Mouse (Mus musculus): ENCODE data around the gene Cadm2. TPM values are rescaled to one million over a fixed set of nuclear protein-coding genes. Genes with fewer than 3 reads are reported as not detected.

The Cadm2 gene
- polyA plus RNA-seq, 1 experiment: not detected

GRCm38 (mm10) chr16:66793067-66793466 is 827.6 kb downstream of the Cadm2 start:
- TF ChIP-seq MYOD1 (IDR thresholded peaks at IDR 0.05; ENCODE audit: control insufficient read depth, insufficient read length, low read depth): no peak
- no peak for TF ChIP-seq CEBPB (IDR thresholded peaks at IDR 0.05; ENCODE audit: low read depth)
- TF ChIP-seq MYOG (IDR thresholded peaks at IDR 0.05; ENCODE audit: control insufficient read depth, extremely low read depth, insufficient read length): no peak
- no peak for TF ChIP-seq USF1 (IDR thresholded peaks at IDR 0.05; ENCODE audit: low read depth)
- TF ChIP-seq MAX (IDR thresholded peaks at IDR 0.05): no peak
- no peak overlapping the region for H3K4me3 ChIP-seq (ENCODE audit: insufficient read depth, poor library complexity, severe bottlenecking)
- no peaks in the 10 kb centered on the region for H3K79me3 ChIP-seq (ENCODE audit: low read depth)
- H3ac ChIP-seq (ENCODE audit: control insufficient read depth, insufficient read length, low read depth): no peak overlapping the region
- no peaks in the 10 kb centered on the region for H3K27me3 ChIP-seq (ENCODE audit: control insufficient read depth, insufficient read depth, insufficient read length)
- H3K79me2 ChIP-seq (ENCODE audit: control insufficient read depth, insufficient read depth): no peaks in the 10 kb centered on the region
- no peaks in the 10 kb centered on the region for H3K36me3 ChIP-seq (ENCODE audit: control insufficient read depth, insufficient read depth)

- H3K79me3 ChIP-seq (ENCODE audit: low read depth): no peaks in the 10 kb centered on the region
- H3ac ChIP-seq (ENCODE audit: control insufficient read depth, insufficient read length, low read depth): no peak overlapping the region
- H3K27me3 ChIP-seq (ENCODE audit: control insufficient read depth, insufficient read depth, insufficient read length): no peaks in the 10 kb centered on the region
- H3K36me3 ChIP-seq (ENCODE audit: control insufficient read depth, insufficient read depth): no peaks in the 10 kb centered on the region
- no peaks in the 10 kb centered on the region for H3K79me2 ChIP-seq (ENCODE audit: control insufficient read depth, insufficient read depth)
- H3K4me3 ChIP-seq (ENCODE audit: insufficient read depth, poor library complexity, severe bottlenecking): no peak overlapping the region
- no peak for TF ChIP-seq CTCF (IDR thresholded peaks at IDR 0.05; ENCODE audit: control insufficient read depth, insufficient read depth, insufficient read length)
- TF ChIP-seq MAX (IDR thresholded peaks at IDR 0.05): no peak
- TF ChIP-seq CEBPB (IDR thresholded peaks at IDR 0.05; ENCODE audit: low read depth): no peak
- TF ChIP-seq USF1 (IDR thresholded peaks at IDR 0.05; ENCODE audit: low read depth): no peak
- TF ChIP-seq FOSL1 (IDR thresholded peaks at IDR 0.05; ENCODE audit: insufficient read depth, low read length, poor library complexity, severe bottlenecking): no peak
- no peak for TF ChIP-seq MYOD1 (IDR thresholded peaks at IDR 0.05; ENCODE audit: control insufficient read depth, insufficient read length, low read depth)
- no peak for TF ChIP-seq MYOG (IDR thresholded peaks at IDR 0.05; ENCODE audit: control insufficient read depth, extremely low read depth, insufficient read length)
These were observed 848.8 kb downstream of the Cadm2 start for GRCm38 (mm10) chr16:66771883-66772282.

- Histone ChIP-seq H3K79me3 (ENCODE audit: low read depth) (no peaks in the 10 kb centered on the region), H3K4me3 (ENCODE audit: insufficient read depth, poor library complexity, severe bottlenecking) (no peak overlapping the region), H3K36me3 (ENCODE audit: control insufficient read depth, insufficient read depth) (no peaks in the 10 kb centered on the region), H3K27me3 (ENCODE audit: control insufficient read depth, insufficient read depth, insufficient read length) (no peaks in the 10 kb centered on the region), H3K79me2 (ENCODE audit: control insufficient read depth, insufficient read depth) (no peaks in the 10 kb centered on the region), H3ac (ENCODE audit: control insufficient read depth, insufficient read length, low read depth) (no peak overlapping the region)
- TF ChIP-seq MAX (IDR thresholded peaks at IDR 0.05) (no peak), CEBPB (IDR thresholded peaks at IDR 0.05; ENCODE audit: low read depth) (no peak), MYOG (IDR thresholded peaks at IDR 0.05; ENCODE audit: control insufficient read depth, extremely low read depth, insufficient read length) (no peak), USF1 (IDR thresholded peaks at IDR 0.05; ENCODE audit: low read depth) (no peak), FOSL1 (IDR thresholded peaks at IDR 0.05; ENCODE audit: insufficient read depth, low read length, poor library complexity, severe bottlenecking) (no peak), MYOD1 (IDR thresholded peaks at IDR 0.05; ENCODE audit: control insufficient read depth, insufficient read length, low read depth) (no peak), CTCF (IDR thresholded peaks at IDR 0.05; ENCODE audit: control insufficient read depth, insufficient read depth, insufficient read length) (no peak)
These were observed 851.2 kb downstream of the Cadm2 start for GRCm38 (mm10) chr16:66769545-66769944.

- no peaks in the 10 kb centered on the region for H3K79me2 ChIP-seq (ENCODE audit: control insufficient read depth, insufficient read depth)
- H3K79me3 ChIP-seq (ENCODE audit: low read depth): no peaks in the 10 kb centered on the region
- H3ac ChIP-seq (ENCODE audit: control insufficient read depth, insufficient read length, low read depth): no peak overlapping the region
- H3K27me3 ChIP-seq (ENCODE audit: control insufficient read depth, insufficient read depth, insufficient read length): no peaks in the 10 kb centered on the region
- no peak overlapping the region for H3K4me3 ChIP-seq (ENCODE audit: insufficient read depth, poor library complexity, severe bottlenecking)
- no peaks in the 10 kb centered on the region for H3K36me3 ChIP-seq (ENCODE audit: control insufficient read depth, insufficient read depth)
- TF ChIP-seq FOSL1 (IDR thresholded peaks at IDR 0.05; ENCODE audit: insufficient read depth, low read length, poor library complexity, severe bottlenecking): no peak
- no peak for TF ChIP-seq CEBPB (IDR thresholded peaks at IDR 0.05; ENCODE audit: low read depth)
- no peak for TF ChIP-seq CTCF (IDR thresholded peaks at IDR 0.05; ENCODE audit: control insufficient read depth, insufficient read depth, insufficient read length)
- TF ChIP-seq MAX (IDR thresholded peaks at IDR 0.05): no peak
- no peak for TF ChIP-seq MYOG (IDR thresholded peaks at IDR 0.05; ENCODE audit: control insufficient read depth, extremely low read depth, insufficient read length)
- no peak for TF ChIP-seq MYOD1 (IDR thresholded peaks at IDR 0.05; ENCODE audit: control insufficient read depth, insufficient read length, low read depth)
- no peak for TF ChIP-seq USF1 (IDR thresholded peaks at IDR 0.05; ENCODE audit: low read depth)
These were observed 851.9 kb downstream of the Cadm2 start for GRCm38 (mm10) chr16:66768684-66769389.

GRCm38 (mm10) chr16:66761546-66762473 is 858.9 kb downstream of the Cadm2 start:
- Histone ChIP-seq H3K27me3 (ENCODE audit: control insufficient read depth, insufficient read depth, insufficient read length) (no peaks in the 10 kb centered on the region), H3K36me3 (ENCODE audit: control insufficient read depth, insufficient read depth) (no peaks in the 10 kb centered on the region), H3K79me3 (ENCODE audit: low read depth) (no peaks in the 10 kb centered on the region), H3K79me2 (ENCODE audit: control insufficient read depth, insufficient read depth) (no peaks in the 10 kb centered on the region), H3K4me3 (ENCODE audit: insufficient read depth, poor library complexity, severe bottlenecking) (no peak overlapping the region), H3ac (ENCODE audit: control insufficient read depth, insufficient read length, low read depth) (no peak overlapping the region)
- no peak for TF ChIP-seq MYOG (IDR thresholded peaks at IDR 0.05; ENCODE audit: control insufficient read depth, extremely low read depth, insufficient read length)
- no peak for TF ChIP-seq CTCF (IDR thresholded peaks at IDR 0.05; ENCODE audit: control insufficient read depth, insufficient read depth, insufficient read length)
- TF ChIP-seq MYOD1 (IDR thresholded peaks at IDR 0.05; ENCODE audit: control insufficient read depth, insufficient read length, low read depth): no peak
- TF ChIP-seq CEBPB (IDR thresholded peaks at IDR 0.05; ENCODE audit: low read depth): no peak
- no peak for TF ChIP-seq MAX (IDR thresholded peaks at IDR 0.05)
- TF ChIP-seq FOSL1 (IDR thresholded peaks at IDR 0.05; ENCODE audit: insufficient read depth, low read length, poor library complexity, severe bottlenecking): no peak
- no peak for TF ChIP-seq USF1 (IDR thresholded peaks at IDR 0.05; ENCODE audit: low read depth)

Data from C2C12 (cell line).